Mouse (Mus musculus) spleen, postnatal 4 days (tissue): ENCODE results near the gene Ccdc185.

ENCODE experiments used
- DNase-seq, 2 experiments: peaks; one replicate each; pipeline ENCODE4 v3.0.0; 2022; ENCODE audit warnings: low spot score in 2 of 2

Ccdc185 gene

DNA sequence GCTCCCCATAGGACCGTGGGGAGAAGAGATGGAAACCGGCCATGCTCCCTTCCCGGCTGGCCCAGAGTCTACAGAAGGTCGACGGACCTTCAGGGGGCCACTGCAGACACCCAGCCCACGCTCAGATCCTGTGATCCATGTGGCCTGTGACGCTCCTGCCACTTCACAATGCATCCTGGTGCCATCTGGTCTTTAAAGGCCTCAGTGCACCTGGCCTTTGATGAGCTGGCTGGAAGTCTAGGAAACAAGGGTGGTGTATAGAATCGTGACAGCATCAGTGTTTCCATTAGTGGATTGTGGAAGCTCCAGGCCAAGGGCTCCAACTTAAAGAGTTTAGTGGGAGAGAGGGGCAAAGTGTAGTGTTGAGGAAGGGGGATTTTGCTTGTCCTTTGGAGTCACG, at the start of gene Ccdc185:
TSS of gene Ccdc185 (minus strand) at position 101 of the 400 bp plus-strand sequence.
- no peak for DNase-seq

DNA sequence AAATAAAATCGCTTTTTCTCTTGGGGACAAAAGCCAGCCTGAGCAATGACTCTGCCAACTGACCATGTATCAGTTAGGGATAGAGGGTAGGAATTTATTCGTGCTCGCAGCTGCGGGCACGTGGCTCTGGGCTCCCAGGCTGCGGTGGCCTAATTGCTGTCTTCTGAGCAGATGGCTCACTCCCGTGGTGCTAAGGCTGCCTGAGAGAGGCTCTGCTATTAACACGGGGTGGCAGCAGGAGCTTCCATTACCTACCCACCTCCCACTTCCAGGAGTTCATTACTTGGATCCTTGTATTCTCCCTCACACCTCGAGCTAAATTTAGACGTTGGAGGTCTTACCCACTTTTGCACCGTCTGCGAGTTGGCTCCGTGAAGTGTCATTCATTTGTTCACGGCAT, 48.1 kb upstream of the Ccdc185 start:
- DNase-seq: no peak

DNA sequence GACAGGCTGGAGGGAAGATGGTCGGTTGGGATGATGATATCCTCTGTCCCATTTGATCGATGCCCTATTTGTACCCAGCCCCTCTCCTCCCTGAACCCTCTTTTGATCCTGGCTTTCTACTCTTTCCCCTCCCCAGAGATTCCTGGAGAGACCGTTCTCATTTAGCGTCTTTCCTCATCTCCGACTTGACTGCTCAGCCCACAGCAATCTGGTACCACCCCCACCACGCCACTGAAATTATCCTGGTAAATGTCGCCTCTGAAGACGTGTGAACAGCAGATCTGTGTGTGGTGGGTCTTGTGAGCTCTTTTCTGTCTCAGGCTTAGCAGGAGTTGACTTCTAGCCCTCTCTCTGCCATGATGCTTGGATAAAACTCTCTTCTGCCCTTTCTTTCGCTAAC, 45.6 kb upstream of the Ccdc185 start:
- DNase-seq: no peak

DNA sequence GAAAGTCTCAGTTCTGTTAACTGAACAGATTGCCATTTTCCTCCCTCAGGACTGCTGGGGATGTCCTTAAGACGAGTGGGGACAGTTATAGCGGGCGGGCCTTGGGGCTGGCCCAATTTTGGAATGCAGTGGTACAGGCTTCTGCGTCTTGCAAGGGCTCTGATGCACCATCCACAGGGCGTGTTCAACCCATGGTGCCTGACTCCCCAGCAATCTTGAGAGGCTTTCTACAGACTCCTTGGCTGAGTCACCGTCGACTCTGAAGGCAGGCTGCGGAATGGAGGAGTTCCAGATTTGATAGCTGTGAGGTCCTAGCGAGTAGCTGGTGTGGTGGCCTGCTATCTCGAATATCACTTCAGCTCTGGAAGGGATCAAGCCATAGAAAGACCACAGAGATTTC, 45.2 kb upstream of the Ccdc185 start:
- no peak for DNase-seq

DNA sequence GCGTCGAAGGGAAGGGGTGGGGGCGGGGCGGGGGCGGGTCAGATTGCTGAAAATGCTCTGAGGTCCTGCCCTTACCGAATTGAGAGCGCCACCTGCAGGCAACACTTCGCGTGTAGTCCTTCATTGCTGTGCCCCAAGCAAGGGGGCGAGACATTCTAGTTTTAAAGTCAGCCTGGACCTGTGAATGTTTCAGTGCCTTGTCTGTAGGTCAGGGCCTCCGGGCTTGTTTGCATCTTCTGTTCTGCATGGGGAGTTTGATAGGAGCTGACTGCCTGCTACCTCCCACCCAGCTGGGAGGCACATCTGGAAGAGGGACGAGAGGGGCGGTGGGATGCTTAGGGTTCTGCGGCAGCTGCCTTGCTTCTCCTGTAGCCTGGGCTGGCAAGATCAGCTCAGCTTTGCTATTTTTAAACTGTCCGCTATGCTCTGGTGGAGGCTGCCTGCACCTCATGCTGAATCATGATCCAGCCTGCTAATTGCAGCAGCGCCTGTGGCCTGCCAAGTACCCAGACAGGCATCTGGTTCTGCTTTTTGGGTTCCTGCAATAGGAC, 43.6 kb upstream of the Ccdc185 start:
- peak; percentile 44 to 77 for DNase-seq

DNA sequence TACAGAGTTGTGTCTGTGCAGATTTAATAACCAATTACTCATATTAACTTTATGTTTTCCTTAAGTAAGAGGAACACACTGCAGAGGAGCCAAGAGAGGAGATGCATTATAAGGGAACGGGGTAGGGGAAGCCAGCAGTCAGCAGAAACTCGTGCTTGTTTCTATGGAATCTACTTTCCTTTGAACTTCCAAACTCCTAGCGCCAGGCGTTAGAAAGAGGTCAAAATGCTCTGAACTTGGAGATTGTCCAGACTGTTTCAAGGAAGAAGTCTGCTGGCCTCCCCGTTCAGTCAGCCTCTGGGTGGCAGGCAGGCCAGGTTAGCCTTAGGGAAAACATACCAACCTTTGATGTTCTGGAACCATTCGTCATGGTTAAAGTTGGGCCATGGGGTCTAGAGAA, 39.9 kb upstream of the Ccdc185 start:
- no peak for DNase-seq

DNA sequence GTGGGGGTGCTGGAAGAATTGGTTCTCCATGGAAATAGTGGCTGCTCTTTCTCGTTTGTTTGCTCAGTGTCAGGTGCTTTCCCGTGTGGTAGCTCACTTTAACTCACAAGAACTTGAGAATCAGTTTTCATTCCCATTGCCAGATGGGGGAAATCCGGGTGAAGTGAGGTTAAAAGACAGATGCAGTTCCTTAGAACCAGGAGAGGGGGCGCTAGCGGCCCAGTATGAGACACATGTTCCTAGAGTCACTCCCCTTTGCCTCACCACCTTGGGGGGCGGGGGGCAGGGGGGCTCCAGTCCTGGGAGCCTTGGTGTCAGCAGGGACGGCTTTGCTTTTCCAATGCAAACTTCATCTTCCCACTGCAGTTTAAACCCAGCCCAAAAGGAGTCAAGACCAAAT, 38.0 kb upstream of the Ccdc185 start:
- DNase-seq: no peak

DNA sequence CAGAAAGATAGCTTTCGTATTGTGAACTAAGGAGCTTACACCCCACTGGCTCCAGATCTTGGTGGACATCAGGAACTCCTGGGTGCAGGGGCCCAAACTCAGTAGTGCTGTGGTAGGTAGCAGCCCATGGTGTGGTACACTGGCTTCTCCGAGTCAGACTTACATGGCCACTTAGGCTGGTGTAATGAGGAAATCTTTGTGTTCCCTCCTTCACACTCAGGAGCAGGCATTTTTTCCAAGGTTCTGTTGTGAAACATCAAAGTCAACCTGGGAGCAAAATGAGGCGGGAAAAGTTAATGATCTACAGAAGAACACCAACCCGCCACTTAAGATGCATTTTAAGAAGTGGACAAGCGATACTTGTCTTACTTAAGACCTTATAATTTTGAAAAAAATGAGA, 36.5 kb upstream of the Ccdc185 start:
- DNase-seq: no peak

DNA sequence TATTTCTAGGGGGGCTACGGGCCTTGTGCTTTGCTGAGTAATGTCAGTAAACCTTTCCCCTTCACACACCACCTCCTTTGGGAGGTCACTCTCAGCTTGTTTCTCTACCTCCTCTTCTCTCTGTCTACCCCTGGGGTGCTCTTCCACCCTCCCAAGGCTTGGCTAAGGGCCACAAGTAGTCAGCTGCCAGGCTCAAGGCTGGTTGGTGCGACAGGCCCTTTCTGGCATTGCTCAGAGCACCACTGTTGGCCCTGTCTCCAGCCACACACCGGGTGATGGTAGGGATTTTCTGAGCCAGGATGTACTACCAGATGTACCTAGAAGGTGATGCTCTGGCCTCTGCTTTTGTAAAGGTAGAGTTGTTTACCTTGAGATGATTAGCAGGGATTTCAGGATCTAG, 35.8 kb upstream of the Ccdc185 start:
- DNase-seq: no peak

DNA sequence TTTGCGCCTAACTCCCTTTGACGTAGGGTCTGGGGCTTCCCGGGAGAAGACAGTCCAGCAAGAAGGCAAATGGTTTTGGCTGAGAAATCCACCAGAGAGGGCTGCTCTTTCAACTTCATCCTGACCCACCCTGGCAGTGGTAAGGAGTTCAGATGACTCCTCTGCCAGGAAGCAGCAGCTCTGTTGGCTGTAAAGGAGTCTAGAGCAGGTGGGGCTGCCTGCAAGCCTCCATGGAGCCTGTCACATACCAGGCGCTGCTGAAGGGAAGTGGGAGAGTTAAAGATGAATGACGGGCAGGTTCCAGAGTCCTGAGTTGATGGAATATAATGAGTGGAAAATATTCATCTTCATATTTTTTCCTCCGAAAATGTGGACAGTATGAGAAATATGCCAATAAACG, 34.8 kb upstream of the Ccdc185 start:
- no peak for DNase-seq

DNA sequence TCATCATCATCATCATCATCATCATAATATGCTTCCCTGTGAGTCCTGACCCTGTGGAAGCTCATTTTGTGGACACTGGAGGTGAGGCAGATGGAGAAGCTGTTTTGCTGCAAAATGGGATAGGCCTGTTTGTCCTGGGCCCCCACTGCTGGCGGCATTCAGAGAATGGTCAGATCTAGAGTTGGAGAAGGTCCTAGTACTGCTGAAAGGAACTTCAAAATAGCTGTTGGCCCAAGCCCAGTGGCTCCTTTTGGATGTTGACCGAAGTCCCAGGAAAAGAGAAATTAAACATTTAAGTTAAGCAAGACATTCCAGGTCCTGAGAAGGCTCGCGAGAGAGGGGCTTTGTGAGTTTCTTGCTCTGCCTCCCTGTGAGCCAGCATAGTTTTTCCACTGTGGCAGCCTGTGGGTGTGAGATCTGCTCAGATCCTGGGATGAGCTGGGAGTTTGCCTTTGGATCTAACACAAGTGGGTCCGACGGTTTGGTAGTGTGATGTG, 30.1 kb upstream of the Ccdc185 start:
- DNase-seq: no peak

DNA sequence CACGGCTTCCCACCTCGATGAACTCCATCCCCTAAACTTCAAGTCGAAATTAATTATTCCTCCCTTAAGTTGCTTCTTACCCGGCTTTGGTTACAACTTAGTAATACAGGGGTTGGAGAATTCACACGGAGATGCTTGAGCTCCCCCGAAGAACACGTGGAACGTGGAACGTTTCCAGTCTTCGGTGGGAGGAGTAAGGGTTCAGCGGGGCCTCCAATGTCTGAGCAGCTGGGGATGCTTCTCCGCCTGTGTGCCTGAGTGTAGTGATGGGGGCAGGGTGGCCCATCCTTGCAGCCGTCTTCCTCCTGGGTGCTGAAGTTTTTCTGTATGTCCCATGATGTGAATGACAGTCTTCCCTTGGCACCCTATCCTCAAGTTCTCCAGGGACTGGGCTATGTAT, 29.2 kb upstream of the Ccdc185 start:
- DNase-seq: no peak

DNA sequence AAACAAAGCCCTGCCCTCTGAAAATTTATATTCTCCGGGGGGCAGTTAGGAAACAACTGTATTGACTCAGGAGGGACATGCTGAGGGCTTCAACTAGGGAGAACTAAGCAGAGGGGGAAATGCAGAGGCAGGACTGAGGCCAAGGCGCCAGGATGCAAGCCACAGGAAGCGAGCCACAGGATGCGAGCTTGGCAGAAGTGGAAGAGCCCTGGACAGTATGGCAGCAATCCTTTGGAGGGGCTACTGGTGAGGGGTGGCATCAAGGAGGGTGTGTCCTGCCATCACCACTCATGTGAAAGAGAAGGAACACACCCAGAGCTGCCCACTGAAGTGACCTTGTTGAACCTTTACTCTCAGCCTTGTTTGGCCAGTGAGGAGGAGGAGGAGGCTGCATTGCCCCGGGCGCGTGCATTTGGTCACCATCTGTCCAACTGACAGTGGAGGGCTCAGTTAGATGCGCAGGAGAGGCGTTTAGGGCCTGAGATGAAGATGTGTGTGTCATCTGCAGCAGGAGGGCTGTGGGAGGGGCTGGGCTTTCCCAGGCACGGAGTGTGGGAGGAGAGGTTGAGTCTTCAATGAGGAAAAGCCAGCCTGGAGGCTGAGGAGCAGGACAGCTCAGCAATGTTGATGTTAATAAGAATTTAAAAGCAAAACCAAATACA, 27.9 kb upstream of the Ccdc185 start:
- DNase-seq: no peak

DNA sequence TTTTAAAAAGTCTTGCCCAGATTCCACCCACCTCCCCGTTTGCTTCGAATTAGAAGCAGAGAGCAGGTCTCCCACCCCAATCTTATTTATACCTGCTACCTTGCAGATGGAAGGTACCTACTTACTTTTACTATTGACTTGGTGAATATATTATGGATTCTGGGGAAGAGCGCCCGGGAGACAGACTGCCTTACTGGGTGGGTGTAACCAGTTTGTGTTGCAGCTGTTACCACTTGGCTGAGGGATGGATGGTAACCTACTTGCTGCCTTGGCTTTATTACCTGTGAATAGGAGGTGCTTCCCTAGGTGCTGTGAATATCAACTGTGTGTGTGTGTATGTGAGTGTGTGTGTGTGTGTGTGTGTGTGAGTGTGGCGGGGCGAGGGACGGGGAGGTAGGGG, 26.6 kb upstream of the Ccdc185 start:
- no peak for DNase-seq

DNA sequence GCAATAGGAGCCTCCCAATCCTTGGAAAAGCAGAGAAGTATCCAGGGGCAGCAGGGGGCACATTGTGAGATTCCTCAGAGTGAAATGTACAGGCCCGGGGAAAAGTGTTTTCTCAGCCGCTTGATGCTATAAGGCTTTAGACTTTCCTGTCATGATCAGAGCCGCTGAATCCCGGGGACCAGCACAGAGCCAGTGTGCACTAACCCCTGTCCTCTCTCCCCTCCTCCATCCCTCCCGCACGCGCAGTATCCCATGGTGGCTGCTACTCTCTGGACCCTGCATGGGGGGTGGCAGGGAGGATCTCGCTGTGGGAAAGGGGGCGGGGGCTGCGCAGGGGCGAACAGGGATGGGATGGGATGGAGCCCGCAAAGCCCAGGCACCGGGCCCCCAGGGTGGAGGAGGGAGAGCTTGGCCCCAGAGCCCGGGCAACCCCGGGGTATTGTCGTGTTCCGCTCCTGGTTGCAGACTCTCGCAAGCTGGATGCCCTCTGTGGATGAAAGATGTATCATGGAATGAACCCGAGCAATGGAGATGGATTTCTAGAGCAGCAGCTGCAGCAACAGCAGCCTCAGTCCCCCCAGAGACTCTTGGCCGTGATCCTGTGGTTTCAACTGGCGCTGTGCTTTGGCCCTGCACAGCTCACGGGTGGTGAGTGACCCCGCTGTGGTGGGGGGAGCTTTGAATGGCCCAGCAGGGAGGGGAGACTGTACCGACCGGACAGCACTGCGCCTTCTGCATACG, 15.7 kb upstream of the Ccdc185 start:
- DNase-seq: no peak

DNA sequence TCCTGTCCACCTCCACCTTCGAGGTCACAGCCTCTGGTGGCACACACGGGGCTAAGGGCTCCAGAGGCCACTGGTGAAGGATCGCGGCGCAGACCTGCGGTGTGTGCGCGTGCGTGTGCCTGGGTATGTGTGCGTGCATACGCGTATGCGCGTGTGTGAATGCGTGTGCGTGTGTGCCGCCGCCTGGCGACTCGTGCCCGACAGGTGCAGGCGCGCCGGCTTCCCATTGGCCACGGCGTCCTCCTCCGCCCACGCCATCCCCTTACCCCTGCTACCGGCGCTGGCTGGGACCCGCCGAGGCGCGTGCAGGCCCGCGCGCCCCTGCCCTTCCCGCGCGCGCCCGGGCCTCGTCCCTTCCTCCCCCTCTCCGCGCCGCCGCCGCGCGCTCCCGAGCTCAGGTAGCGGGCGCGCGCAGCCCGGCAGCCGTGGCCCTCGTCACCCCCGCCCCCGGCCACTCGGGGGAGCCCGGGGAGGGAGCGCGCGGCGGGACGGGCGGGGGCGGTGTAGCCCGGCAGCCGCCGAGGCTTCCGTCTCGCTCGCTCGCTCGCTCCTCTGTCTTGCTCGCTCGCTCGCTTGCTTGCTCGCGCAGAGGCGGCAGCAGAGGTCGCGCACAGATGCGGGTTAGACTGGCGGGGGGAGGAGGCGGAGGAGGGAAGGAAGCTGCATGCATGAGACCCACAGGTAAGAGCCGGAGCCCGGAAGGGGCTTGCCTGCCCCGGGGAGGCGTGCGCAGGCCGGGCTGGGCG, 14.9 kb upstream of the Ccdc185 start, which contains the start of gene Susd4:
TSS of gene Susd4 (plus strand) at position 145 of the 746 bp plus-strand sequence.
- peak; percentile 24 to 67 for DNase-seq

DNA sequence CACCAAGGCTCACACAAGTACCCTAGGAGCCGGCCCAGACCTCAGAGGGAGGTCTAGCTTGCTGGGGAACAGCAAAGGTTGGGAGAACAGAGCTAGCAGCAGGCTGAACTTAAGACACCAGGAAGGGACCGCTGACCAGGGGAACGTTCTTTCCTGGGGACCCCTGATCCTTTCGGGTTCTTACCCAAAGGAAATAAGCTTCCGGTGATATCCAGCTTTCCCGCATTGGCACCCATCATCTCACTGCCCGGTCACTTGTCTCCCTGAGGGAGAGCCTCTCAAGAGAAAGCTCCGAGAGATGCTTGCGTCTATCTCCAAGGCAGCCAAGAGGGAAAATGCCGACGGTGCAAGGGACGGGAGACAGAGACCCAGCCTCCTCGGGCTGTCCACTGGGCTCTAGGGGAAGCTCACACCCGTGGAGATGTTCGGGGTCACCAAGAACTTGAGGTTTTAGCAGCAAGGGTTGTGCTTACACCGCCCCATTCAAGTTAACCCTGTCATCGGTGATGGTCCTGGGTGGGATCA, 14.3 kb upstream of the Ccdc185 start:
- DNase-seq: no peak

DNA sequence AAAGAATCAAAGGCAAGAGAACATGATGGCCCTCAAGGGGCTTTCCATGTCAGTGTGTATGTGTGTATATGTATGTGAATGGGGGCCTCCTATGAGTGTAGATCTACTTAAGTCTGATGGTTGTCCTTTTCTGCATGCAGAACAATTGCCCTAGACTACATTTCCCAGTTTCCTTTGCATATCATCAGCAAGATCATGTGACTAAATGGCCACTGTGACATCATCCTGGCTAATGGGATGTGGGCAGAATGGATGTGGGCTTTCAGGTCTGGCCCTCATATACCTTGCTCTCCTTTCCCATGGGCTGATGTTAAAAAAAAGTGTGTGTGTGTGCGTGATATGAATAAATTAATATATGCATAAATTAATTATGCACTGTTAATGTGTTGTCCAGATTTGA, 9.8 kb upstream of the Ccdc185 start:
- DNase-seq: no peak

DNA sequence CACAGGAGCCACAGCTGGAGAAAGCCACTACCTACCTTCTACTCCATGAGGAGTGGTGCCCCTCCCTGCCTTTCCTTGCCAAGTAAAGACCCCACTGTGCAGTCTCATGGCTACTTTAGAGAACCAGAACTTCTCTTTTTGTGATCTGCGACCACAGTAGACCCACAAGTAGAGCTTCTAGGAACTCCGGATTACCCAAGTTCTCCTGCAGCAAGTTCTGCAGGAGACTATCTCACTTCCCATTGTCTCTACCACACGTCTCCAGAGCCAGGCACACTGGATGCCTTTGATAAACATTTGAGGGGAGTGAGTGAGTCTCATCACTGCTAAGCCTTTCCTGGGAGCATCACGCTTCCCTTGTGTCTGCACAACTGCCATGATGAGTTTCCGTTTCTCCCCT, 5.9 kb upstream of the Ccdc185 start:
- DNase-seq: no peak

DNA sequence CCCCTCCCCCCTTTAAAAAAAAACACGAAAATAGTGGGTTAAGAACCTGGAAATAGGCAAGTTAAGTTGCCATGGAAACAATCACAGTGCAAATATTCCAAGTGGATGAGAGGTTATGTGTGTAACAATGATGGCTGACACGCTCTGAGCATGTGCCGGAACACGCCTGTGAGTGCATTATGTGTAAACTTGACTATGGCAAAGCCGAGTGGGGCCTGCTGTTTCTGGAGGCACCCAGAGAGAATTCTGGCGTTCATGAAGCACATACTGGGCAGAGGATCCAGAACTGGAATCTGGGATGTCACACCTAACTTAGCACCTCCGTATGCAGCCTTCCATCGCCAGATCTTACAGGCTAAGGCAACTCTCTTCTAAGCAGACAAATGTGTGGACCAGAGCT, 4.7 kb upstream of the Ccdc185 start:
- DNase-seq: no peak

DNA sequence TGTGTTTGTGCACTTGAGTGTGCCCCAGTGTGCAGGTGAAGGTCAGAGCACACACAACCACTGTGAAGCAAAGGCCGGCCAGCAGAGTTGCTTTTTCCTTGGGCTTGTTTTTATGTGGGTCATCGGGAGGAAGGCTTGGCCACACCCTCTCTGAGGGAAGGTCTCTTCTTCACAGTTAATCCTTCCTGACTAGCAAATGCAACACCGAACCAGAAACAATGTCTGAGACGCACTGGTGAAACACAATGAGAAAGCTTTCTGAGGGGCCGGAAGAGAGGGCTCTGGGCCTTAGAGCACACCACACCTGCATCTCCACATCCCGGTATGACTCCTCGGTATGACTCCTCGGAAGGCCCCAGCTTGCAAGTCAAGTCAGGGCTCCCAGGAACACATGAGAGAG, 2.3 kb upstream of the Ccdc185 start:
- no peak for DNase-seq

DNA sequence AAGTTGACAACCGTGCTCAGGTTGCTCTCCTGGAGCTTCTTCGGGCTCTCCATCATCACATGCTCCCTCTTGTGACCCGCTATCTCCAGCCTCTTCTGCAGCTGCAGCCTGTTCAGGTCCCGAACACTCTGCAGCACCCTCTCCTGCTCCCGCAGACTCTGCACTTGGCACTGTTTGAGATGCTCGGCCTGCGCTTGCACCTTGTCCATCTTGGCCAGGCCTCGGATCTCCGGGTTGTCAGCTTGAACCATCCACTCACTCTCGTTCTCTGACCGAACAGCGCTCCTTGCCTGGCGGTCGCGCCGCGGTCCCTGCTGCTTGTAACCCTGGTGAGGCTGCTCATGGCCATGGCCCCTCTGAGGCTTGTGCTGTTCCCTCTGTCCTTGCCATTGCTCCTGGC, 1.1 kb downstream of the Ccdc185 start:
- no peak for DNase-seq
